Mouse (Mus musculus) left cerebral cortex, postnatal 14 days (tissue): ENCODE results near the gene Cd9. TPM values are rescaled to one million over a fixed set of nuclear protein-coding genes. Genes with fewer than 3 reads are reported as not detected.

Source experiments
- DNase-seq, 2 experiments: peaks; one replicate each; pipeline ENCODE4 v3.0.0; 2021 to 2022; ENCODE audit warnings: low spot score in 2 of 2, mixed read lengths in 1 of 2
- intact Hi-C: fragments of 180-260 bp; cut with DNase I; formaldehyde crosslinking; loops from one replicate; pipeline ENCODE4 v1.15.1; 2025
- total RNA-seq, 2 experiments: library from RNA; stranded (reverse); gene quantifications; 2 replicates each; pipeline ENCODE4 v1.2.3; 2021

Gene Cd9
- total RNA-seq, 2 experiments from 2014 or later, result 60.5 to 61.7 TPM

GRCm38 (mm10) chr6:125422051-125422822 is 72.4 kb downstream of the Cd9 start:
- DNase-seq, result peak in 1 of 2 experiments; percentile 21
- intact Hi-C loops, result no loop called here

- intact Hi-C loops, result no loop called here
Observed at GRCm38 (mm10) chr6:125420458-125421063, 74.0 kb downstream of the Cd9 start.

GRCm38 (mm10) chr6:125418744-125419143 is 75.8 kb downstream of the Cd9 start:
- peak; percentile 75 to 79 for DNase-seq
- intact Hi-C loops, result loop anchor here (2.0 kb wide), 1 partner anchor 182 kb away; no protein-coding TSS in a partner anchor

More at GRCm38 (mm10) chr6:125420458-125421063, 74.0 kb downstream of the Cd9 start:
- DNase-seq, result no peak

GRCm38 (mm10) chr6:125413326-125413725 is 81.3 kb downstream of the Cd9 start:
- intact Hi-C loops, result no loop called here
- no peak for DNase-seq

GRCm38 (mm10) chr6:125411661-125412060 is 82.9 kb downstream of the Cd9 start:
- intact Hi-C loops, result no loop called here

GRCm38 (mm10) chr6:125410995-125411547 is 83.5 kb downstream of the Cd9 start:
- intact Hi-C loops, result no loop called here
- DNase-seq, result no peak

More at GRCm38 (mm10) chr6:125411661-125412060, 82.9 kb downstream of the Cd9 start:
- no peak for DNase-seq

- intact Hi-C loops, result no loop called here
- DNase-seq, result no peak
Observed at GRCm38 (mm10) chr6:125410551-125410950, 84.0 kb downstream of the Cd9 start.

Other genes starting within 250 kb of the Cd9 start
- gene Tuba3a, start 208.7 kb downstream of the Cd9 start, total RNA-seq, result not detected
- gene Ltbr, start 180.9 kb downstream of the Cd9 start, total RNA-seq, result 1 to 10 TPM; 8.8 to 9.3 TPM
- gene Scnn1a, start 174.1 kb downstream of the Cd9 start, total RNA-seq, result 1 to 10 TPM; 2.9 TPM
- 10 to 100 TPM; 11.5 to 12.3 TPM for gene Tnfrsf1a, start 145.4 kb downstream of the Cd9 start, total RNA-seq
- gene Plekhg6, start 114.0 kb downstream of the Cd9 start, total RNA-seq, result under 1 TPM; 0.13 to 0.30 TPM
- 10 to 100 TPM; 25.5 to 31.3 TPM for gene Vwf, start 52.0 kb upstream of the Cd9 start, total RNA-seq
- gene Ano2, start 195.6 kb upstream of the Cd9 start, total RNA-seq, result 1 to 10 TPM in 1 of 2 experiments, under 1 TPM in 1; 0.92 to 3.5 TPM